Mouse (Mus musculus) forebrain, postnatal 0 days (tissue): ENCODE measurements around the gene Gramd1c. TPM values are rescaled to one million over a fixed set of nuclear protein-coding genes. Genes with fewer than 3 reads are reported as not detected.

Experiments
- ATAC-seq: fragments of 200-750 bp; cut with Nextera tagmentation; 2 replicates; pipeline ENCODE4 v1.8.0; 2017; ENCODE audit warnings: mild to moderate bottlenecking, moderate library complexity
- DNase-seq: peaks from one replicate; pipeline ENCODE4 v3.0.0-alpha.2; 2015
- H3K27ac ChIP-seq: fragments of 300-500 bp; sonication (generic); 2 replicates; pipeline ENCODE4 v1.5.1; 2014; ENCODE audit warnings: low read depth, mild to moderate bottlenecking, antibody characterized with exemption, low read length, moderate library complexity, mixed read lengths
- H3K27me3 ChIP-seq: fragments of 300-500 bp; sonication (generic); 2 replicates; pipeline ENCODE4 v1.6.1; 2014; ENCODE audit warnings: mild to moderate bottlenecking, low read length, mixed read lengths; ENCODE audit not compliant: insufficient read depth
- H3K36me3 ChIP-seq: fragments of 300-500 bp; sonication (generic); 2 replicates; pipeline ENCODE4 v1.6.1; 2014; ENCODE audit warnings: mild to moderate bottlenecking, moderate library complexity; ENCODE audit not compliant: insufficient read depth
- H3K4me1 ChIP-seq: fragments of 300-500 bp; sonication (generic); 2 replicates; pipeline ENCODE4 v1.6.1; 2014; ENCODE audit warnings: antibody characterized with exemption; ENCODE audit not compliant: insufficient read depth
- H3K4me2 ChIP-seq: fragments of 300-500 bp; sonication (generic); 2 replicates; pipeline ENCODE4 v1.6.1; 2014; ENCODE audit warnings: low read depth, mild to moderate bottlenecking, moderate library complexity
- H3K4me3 ChIP-seq: fragments of 300-500 bp; sonication (generic); 2 replicates; pipeline ENCODE4 v1.5.1; 2014; ENCODE audit warnings: low read depth, low read length, mixed read lengths
- H3K9ac ChIP-seq: fragments of 300-500 bp; sonication (generic); 2 replicates; pipeline ENCODE4 v1.6.1; 2014; ENCODE audit warnings: mild to moderate bottlenecking
- H3K9me3 ChIP-seq: fragments of 300-500 bp; sonication (generic); 2 replicates; pipeline ENCODE4 v1.6.1; 2016; ENCODE audit warnings: low read length
- CTCF ChIP-seq: sonication (generic); IDR thresholded peaks from 2 replicates; pipeline ENCODE4 v1.5.1; 2016; ENCODE audit warnings: antibody characterized with exemption, control low read depth, low read depth
- WGBS: fragments of 180-500 bp; shearing (Covaris S2); extraction: QIAGEN DNeasy Blood & Tissue Kit; methylation state at CpG from one replicate; pipeline ENCODE4 v1.1.7; 2014; 5-methylcytosine and 5-hydroxymethylcytosine counted together
- polyA plus RNA-seq: library from polyadenylated mRNA; unstranded; fragments of >200 nt; fragmentation: Nextera tagmentation; extraction: Ambion mirVana; gene quantifications from 2 replicates; pipeline ENCODE4 v1.2.1, GENCODE M21; 2015
- total RNA-seq: library from RNA; depleted of rRNA; stranded (reverse); fragments of >200 nt; gene quantifications from 2 replicates; pipeline ENCODE4 v1.2.3, GENCODE M21; 2014

The Gramd1c gene
- total and polyA plus RNA-seq, 2 experiments from 2014 or later: 2.1 to 4.4 TPM

DNA sequence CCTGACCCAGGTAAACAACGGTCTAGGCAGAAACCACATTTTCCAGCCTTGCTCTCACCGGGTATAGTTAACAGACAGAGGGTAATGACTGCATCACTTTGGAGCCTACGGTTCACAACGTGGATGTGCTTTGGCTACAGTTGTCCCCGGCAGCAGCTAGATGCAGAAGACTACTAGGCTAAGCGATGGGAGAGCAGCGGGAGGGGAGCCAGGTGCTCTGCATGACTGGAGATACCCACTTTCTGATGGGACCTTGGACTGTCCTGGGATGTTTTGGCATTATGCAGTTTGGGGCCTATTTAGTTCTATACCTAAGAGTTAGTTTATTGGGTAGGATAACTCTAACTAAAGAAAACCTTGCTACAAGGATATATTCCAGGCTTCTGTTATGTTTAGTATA, 36.2 kb upstream of the Gramd1c start:
- Histone ChIP-seq H3K9me3 (no peaks in the 10 kb centered on the region), H3K36me3 (peaks cover 74% of the 10 kb centered on the region), H3K27ac (no peak overlapping the region), H3K4me3 (no peak overlapping the region), H3K9ac (no peak overlapping the region), H3K27me3 (no peaks in the 10 kb centered on the region), H3K4me2 (no peak overlapping the region), H3K4me1 (no peaks in the 10 kb centered on the region)
- no peak for TF ChIP-seq CTCF
- DNase-seq (no peak), ATAC-seq (no peak)
- 95% methylated on average over 7 of the region's 7 CpGs for WGBS

DNA sequence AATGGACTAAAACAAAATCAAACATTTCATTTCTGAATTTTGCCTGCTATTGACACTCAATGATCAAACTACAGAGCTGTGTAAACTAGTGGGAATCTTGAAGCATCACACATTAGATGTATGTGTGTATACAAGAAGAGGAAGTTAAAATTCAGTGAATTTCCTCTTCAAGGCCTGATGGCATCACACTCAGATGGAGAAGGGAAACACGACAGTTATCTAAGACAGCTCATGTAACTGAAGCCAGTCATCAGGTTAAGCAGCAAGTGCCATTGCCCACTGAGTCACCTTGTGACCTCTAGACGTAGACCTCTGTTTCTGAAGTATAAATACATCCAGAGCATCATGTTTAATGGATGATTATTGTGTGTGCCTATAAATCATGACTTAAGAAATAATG, 24.5 kb upstream of the Gramd1c start:
- TF ChIP-seq CTCF: no peak
- H3K36me3 ChIP-seq: peaks cover 65% of the 10 kb centered on the region
- WGBS: 87% methylated on average over 2 of the region's 2 CpGs

GRCm38 (mm10) chr16:44061341-44061740, 1.8 kb downstream of the Gramd1c start:
- 94% methylated on average over 15 of the region's 15 CpGs for WGBS
- H3K4me2 ChIP-seq: no peak overlapping the region
- TF ChIP-seq CTCF: no peak
- ATAC-seq (no peak), DNase-seq (no peak)
- H3K4me3 ChIP-seq: no peak overlapping the region
- no peaks in the 10 kb centered on the region for H3K27me3 ChIP-seq
- H3K4me1 ChIP-seq: no peaks in the 10 kb centered on the region
- no peak overlapping the region for H3K27ac ChIP-seq
- no peak overlapping the region for H3K9ac ChIP-seq
- H3K36me3 ChIP-seq: no peaks in the 10 kb centered on the region
- no peaks in the 10 kb centered on the region for H3K9me3 ChIP-seq

More for the DNA sequence above, 24.5 kb upstream of the Gramd1c start:
- Histone ChIP-seq H3K27ac (no peak overlapping the region), H3K9me3 (no peaks in the 10 kb centered on the region), H3K9ac (no peak overlapping the region), H3K27me3 (no peaks in the 10 kb centered on the region), H3K4me1 (no peaks in the 10 kb centered on the region), H3K4me3 (no peak overlapping the region), H3K4me2 (no peak overlapping the region)
- DNase-seq: no peak
- ATAC-seq: no peak

GRCm38 (mm10) chr16:44060604-44061286, 2.4 kb downstream of the Gramd1c start:
- Histone ChIP-seq H3K27ac (no peak overlapping the region), H3K9me3 (no peaks in the 10 kb centered on the region), H3K4me1 (no peaks in the 10 kb centered on the region), H3K36me3 (no peaks in the 10 kb centered on the region), H3K4me2 (no peak overlapping the region), H3K27me3 (no peaks in the 10 kb centered on the region), H3K4me3 (no peak overlapping the region), H3K9ac (no peak overlapping the region)
- WGBS: 94% methylated on average over 18 of the region's 18 CpGs
- ATAC-seq (no peak), DNase-seq (no peak)
- no peak for TF ChIP-seq CTCF

DNA sequence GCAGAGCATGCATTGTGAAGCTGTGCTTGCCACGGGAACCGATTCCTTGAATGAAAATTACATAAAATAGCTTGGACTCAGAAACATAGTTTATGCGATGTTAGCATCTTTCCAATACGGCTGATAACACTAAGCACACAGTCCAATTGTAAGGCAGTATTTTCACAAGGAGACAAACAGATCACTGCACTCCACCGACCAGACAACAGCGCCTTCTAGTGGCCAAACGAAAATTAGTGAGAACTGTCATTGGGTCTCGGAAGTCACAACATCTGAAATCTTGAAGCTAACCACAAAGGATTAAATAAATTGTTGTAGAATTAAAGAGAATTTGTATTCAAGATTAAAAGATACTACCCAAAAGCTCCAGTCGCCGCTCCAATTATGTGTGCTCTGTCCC, 4.4 kb downstream of the Gramd1c start:
- Histone ChIP-seq H3K4me3 (no peak overlapping the region), H3K27me3 (no peaks in the 10 kb centered on the region), H3K4me1 (no peaks in the 10 kb centered on the region), H3K9me3 (no peaks in the 10 kb centered on the region), H3K9ac (no peak overlapping the region), H3K27ac (no peak overlapping the region), H3K36me3 (no peaks in the 10 kb centered on the region), H3K4me2 (no peak overlapping the region; the same call in 1 of the 2 replicates)
- peak; percentile 90 for DNase-seq
- WGBS: 21% methylated on average over 10 of the region's 10 CpGs
- peak; percentile 63 for ATAC-seq
- peak; percentile 93 for TF ChIP-seq CTCF

DNA sequence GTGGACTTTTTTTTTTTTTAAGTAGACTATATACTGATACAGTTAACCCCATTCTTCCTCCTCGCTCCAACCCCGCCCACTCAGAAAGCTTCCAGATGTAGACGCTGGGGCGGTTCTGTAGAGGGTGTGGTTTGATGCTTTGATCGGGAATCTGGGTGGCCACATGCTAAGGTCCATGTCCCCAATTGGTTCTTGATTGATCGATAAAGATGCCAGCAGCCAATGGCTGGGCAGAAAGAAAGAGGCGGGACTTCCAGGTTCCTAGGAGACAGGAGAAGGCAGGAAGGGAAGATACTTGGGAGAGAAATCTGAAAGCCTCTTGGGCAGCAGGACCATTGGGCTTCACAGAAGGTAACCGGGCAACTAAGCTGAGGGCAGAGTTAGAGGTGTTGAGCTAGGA, 7.4 kb downstream of the Gramd1c start:
- no peaks in the 10 kb centered on the region for H3K9me3 ChIP-seq
- no peak for DNase-seq
- no peak for ATAC-seq
- no peaks in the 10 kb centered on the region for H3K27me3 ChIP-seq
- H3K27ac ChIP-seq: no peak overlapping the region
- no peak for TF ChIP-seq CTCF
- WGBS: 62% methylated on average over 8 of the region's 8 CpGs
- no peaks in the 10 kb centered on the region for H3K4me1 ChIP-seq
- H3K9ac ChIP-seq: no peak overlapping the region
- H3K36me3 ChIP-seq: no peaks in the 10 kb centered on the region
- H3K4me2 ChIP-seq: no peak overlapping the region
- H3K4me3 ChIP-seq: no peak overlapping the region

- Histone ChIP-seq H3K27me3 (no peaks in the 10 kb centered on the region), H3K27ac (no peak overlapping the region), H3K9ac (no peak overlapping the region), H3K4me2 (no peak overlapping the region), H3K4me1 (no peaks in the 10 kb centered on the region), H3K36me3 (no peaks in the 10 kb centered on the region), H3K4me3 (no peak overlapping the region), H3K9me3 (no peaks in the 10 kb centered on the region)
- TF ChIP-seq CTCF: no peak
- no peak for ATAC-seq
- 77% methylated on average over 6 of the region's 6 CpGs for WGBS
- DNase-seq: no peak
These were observed 9.9 kb downstream of the Gramd1c start for GRCm38 (mm10) chr16:44053265-44053664.
